Mouse (Mus musculus) intestine, postnatal 0 days (tissue): ENCODE measurements around the gene Gramd2. TPM values are rescaled to one million over a fixed set of nuclear protein-coding genes. Genes with fewer than 3 reads are reported as not detected.

Experiments
- ATAC-seq: fragments of 200-750 bp; cut with Nextera tagmentation; 2 replicates; pipeline ENCODE4 v1.8.0; 2017; ENCODE audit warnings: mild to moderate bottlenecking, moderate TSS enrichment, moderate library complexity
- H3K27ac ChIP-seq: fragments of 300-500 bp; sonication (generic); 2 replicates; pipeline ENCODE4 v1.5.1; 2014; ENCODE audit warnings: mild to moderate bottlenecking, low read depth, low read length, moderate library complexity
- H3K27me3 ChIP-seq: fragments of 300-500 bp; sonication (generic); replicated peaks from 2 replicates; pipeline ENCODE4 v1.6.1; 2014; ENCODE audit warnings: low read length, mixed read lengths; ENCODE audit not compliant: control insufficient read depth, insufficient read depth
- H3K36me3 ChIP-seq: fragments of 300-500 bp; sonication (generic); 2 replicates; pipeline ENCODE4 v1.6.1; 2014; ENCODE audit warnings: mild to moderate bottlenecking, moderate library complexity; ENCODE audit not compliant: control insufficient read depth, insufficient read depth
- H3K4me1 ChIP-seq: fragments of 300-500 bp; sonication (generic); replicated peaks from 2 replicates; pipeline ENCODE4 v1.6.1; 2014; ENCODE audit warnings: antibody characterized with exemption, low read length, mixed read lengths; ENCODE audit not compliant: control insufficient read depth, insufficient read depth
- H3K4me2 ChIP-seq: fragments of 300-500 bp; sonication (generic); replicated peaks from 2 replicates; pipeline ENCODE4 v1.6.1; 2014; ENCODE audit warnings: low read depth, mild to moderate bottlenecking, moderate library complexity
- H3K4me3 ChIP-seq: fragments of 300-500 bp; sonication (generic); 2 replicates; pipeline ENCODE4 v1.5.1; 2014; ENCODE audit warnings: low read depth, low read length
- H3K9ac ChIP-seq: fragments of 300-500 bp; sonication (generic); 2 replicates; pipeline ENCODE4 v1.6.1; 2014; ENCODE audit warnings: mild to moderate bottlenecking, low read depth, low read length
- H3K9me3 ChIP-seq: fragments of 300-500 bp; sonication (generic); 2 replicates; pipeline ENCODE4 v1.6.1; 2016; ENCODE audit warnings: mixed run types; ENCODE audit not compliant: control insufficient read depth
- CTCF ChIP-seq: sonication (generic); IDR thresholded peaks from 2 replicates; pipeline ENCODE4 v1.5.1; 2016; ENCODE audit warnings: low read depth, mild to moderate bottlenecking, control low read depth, antibody characterized with exemption, moderate library complexity
- WGBS: fragments of 180-500 bp; shearing (Covaris S2); extraction: QIAGEN DNeasy Blood & Tissue Kit; methylation state at CpG from one replicate; pipeline ENCODE4 v1.1.7; 2014; 5-methylcytosine and 5-hydroxymethylcytosine counted together
- polyA plus RNA-seq: library from polyadenylated mRNA; unstranded; fragments of >200 nt; fragmentation: Nextera tagmentation; extraction: Ambion mirVana; gene quantifications from 2 replicates; pipeline ENCODE4 v1.2.1, GENCODE M21; 2015

Gene Gramd2
- 0.37 and 0.39 TPM in 2 replicates for polyA plus RNA-seq

GRCm38 (mm10) chr9:59679678-59680533, at the start of gene Gramd2:
Gene Gramd2, plus strand, starts transcription at chr9:59680144.
- Histone ChIP-seq H3K4me1 (0 out of 2 replicates have a peak, but pooled peaks cover 5% of the 10 kb centered on the region), H3K27ac (no peak within 1 kb of the TSS), H3K27me3 (no peaks in the 10 kb centered on the region), H3K36me3 (peaks cover 31% of the 10 kb centered on the region), H3K4me2 (peak within 1 kb of the TSS; percentile 94), H3K9ac (peak within 1 kb of the TSS; percentile 48), H3K9me3 (no peaks in the 10 kb centered on the region), H3K4me3 (peak within 1 kb of the TSS; percentile 49)
- 2% methylated on average over 47 of the region's 47 CpGs for WGBS
- TF ChIP-seq CTCF, result peak; percentile 17; the same call in 1 of the 2 replicates
- peak; percentile 68 for ATAC-seq

GRCm38 (mm10) chr9:59638372-59638771, 41.6 kb upstream of the Gramd2 start:
- H3K4me1 ChIP-seq, result no peaks in the 10 kb centered on the region
- TF ChIP-seq CTCF, result no peak
- no peak overlapping the region for H3K27ac ChIP-seq
- peaks cover 41% of the 10 kb centered on the region for H3K36me3 ChIP-seq
- no peaks in the 10 kb centered on the region for H3K27me3 ChIP-seq
- H3K9me3 ChIP-seq, result no peaks in the 10 kb centered on the region
- no peak overlapping the region for H3K9ac ChIP-seq
- ATAC-seq, result no peak
- H3K4me2 ChIP-seq, result no peak overlapping the region
- 82% methylated on average over 1 of the region's 1 CpGs for WGBS
- no peak overlapping the region for H3K4me3 ChIP-seq

GRCm38 (mm10) chr9:59639936-59640335, 40.0 kb upstream of the Gramd2 start:
- Histone ChIP-seq H3K27ac (no peak overlapping the region), H3K27me3 (no peaks in the 10 kb centered on the region), H3K4me3 (no peak overlapping the region), H3K9me3 (no peaks in the 10 kb centered on the region), H3K9ac (no peak overlapping the region), H3K4me1 (no peaks in the 10 kb centered on the region), H3K4me2 (no peak overlapping the region), H3K36me3 (peaks cover 35% of the 10 kb centered on the region)
- 97% methylated on average over 4 of the region's 4 CpGs for WGBS
- no peak for TF ChIP-seq CTCF
- no peak for ATAC-seq

GRCm38 (mm10) chr9:59641320-59641719, 38.6 kb upstream of the Gramd2 start:
- no peak for ATAC-seq
- Histone ChIP-seq H3K27ac (no peak overlapping the region), H3K36me3 (peaks cover 24% of the 10 kb centered on the region), H3K4me3 (no peak overlapping the region), H3K4me2 (no peak overlapping the region), H3K9ac (no peak overlapping the region), H3K4me1 (no peaks in the 10 kb centered on the region), H3K9me3 (no peaks in the 10 kb centered on the region), H3K27me3 (no peaks in the 10 kb centered on the region)
- WGBS, result 49% methylated on average over 2 of the region's 2 CpGs
- no peak for TF ChIP-seq CTCF

GRCm38 (mm10) chr9:59649911-59650310, 30.0 kb upstream of the Gramd2 start:
- Histone ChIP-seq H3K27me3 (no peaks in the 10 kb centered on the region), H3K4me3 (no peak overlapping the region), H3K27ac (no peak overlapping the region), H3K36me3 (peaks cover 21% of the 10 kb centered on the region), H3K4me1 (0 out of 2 replicates have a peak, but pooled peaks cover 5% of the 10 kb centered on the region), H3K4me2 (no peak overlapping the region), H3K9ac (no peak overlapping the region), H3K9me3 (no peaks in the 10 kb centered on the region)
- no peak for TF ChIP-seq CTCF
- no peak for ATAC-seq
- WGBS, result 95% methylated on average over 4 of the region's 4 CpGs

- no peak overlapping the region for H3K4me3 ChIP-seq
- 20% methylated on average over 3 of the region's 3 CpGs for WGBS
- peaks cover 14% of the 10 kb centered on the region; the same call in 1 of the 2 replicates for H3K4me1 ChIP-seq
- TF ChIP-seq CTCF, result no peak
- H3K4me2 ChIP-seq, result no peak overlapping the region
- H3K27ac ChIP-seq, result no peak overlapping the region
- no peak for ATAC-seq
- no peaks in the 10 kb centered on the region for H3K9me3 ChIP-seq
- peaks cover 21% of the 10 kb centered on the region for H3K36me3 ChIP-seq
- no peaks in the 10 kb centered on the region for H3K27me3 ChIP-seq
- no peak overlapping the region for H3K9ac ChIP-seq
Measured at GRCm38 (mm10) chr9:59653371-59653770, 26.6 kb upstream of the Gramd2 start.
